Mouse (Mus musculus) bone marrow, adult 2 months (tissue): Measurements from ENCODE around the gene Cnfn. TPM values are rescaled to one million over a fixed set of nuclear protein-coding genes. Genes with fewer than 3 reads are reported as not detected.
"Not testable (repeated sequence)": the region's sequence is repeated elsewhere in the genome, so short reads cannot be mapped to it uniquely, and the experiment has no call there.

Experiments
- H3K27ac ChIP-seq: fragments of 200-500 bp; 2 replicates; pipeline ENCODE4 v1.5.1; 2012; ENCODE audit warnings: low read depth, mild to moderate bottlenecking, control low read depth, inconsistent platforms, low read length; ENCODE audit not compliant: control insufficient read depth, poor library complexity, insufficient read depth
- H3K4me1 ChIP-seq: fragments of 200-500 bp; 2 replicates; pipeline ENCODE4 v1.6.1; 2011; ENCODE audit warnings: low read length; ENCODE audit not compliant: control insufficient read depth, insufficient read depth
- H3K4me3 ChIP-seq: fragments of 200-500 bp; replicated peaks from 2 replicates; pipeline ENCODE3; 2011; ENCODE audit warnings: mild to moderate bottlenecking, low read depth, low read length, control low read depth; ENCODE audit not compliant: control insufficient read depth
- CTCF ChIP-seq: fragments of 200-500 bp; IDR thresholded peaks from 2 replicates; pipeline ENCODE4 v1.5.1; 2011; ENCODE audit warnings: low read length, control low read depth; ENCODE audit not compliant: control insufficient read depth, insufficient read depth
- POLR2A ChIP-seq: fragments of 200-500 bp; IDR thresholded peaks from 2 replicates; pipeline ENCODE4 v1.6.1; 2011; ENCODE audit warnings: low read depth, mild to moderate bottlenecking, control low read depth, low read length, borderline replicate concordance; ENCODE audit not compliant: control insufficient read depth
- WGBS: fragments of 180-500 bp; shearing (Covaris S2); methylation state at CpG from one replicate; pipeline ENCODE4 v1.1.7; 2018; 5-methylcytosine and 5-hydroxymethylcytosine counted together
- polyA plus RNA-seq: library from polyadenylated mRNA; stranded (reverse); fragments of >200 nt; gene quantifications from 2 replicates; pipeline ENCODE4 v1.2.4, GENCODE M21; 2011; ENCODE audit warnings: low replicate concordance; ENCODE audit not compliant: missing spikeins, insufficient read depth, insufficient read length

Gene Cnfn
- polyA plus RNA-seq, 1 experiment: not detected

GRCm38 (mm10) chr7:25402671-25403101, 33.2 kb upstream of the Cnfn start:
- TF ChIP-seq CTCF: peak; percentile 79
- no peak for TF ChIP-seq POLR2A
- H3K4me1 ChIP-seq: no peaks in the 10 kb centered on the region; the same call in 1 of the 2 replicates
- H3K27ac ChIP-seq: no peak overlapping the region
- H3K4me3 ChIP-seq: no peak overlapping the region
- WGBS: 0% methylated on average over 2 of the region's 2 CpGs

GRCm38 (mm10) chr7:25401986-25402385, 32.5 kb upstream of the Cnfn start:
- Histone ChIP-seq H3K4me3 (no peak overlapping the region), H3K4me1 (no peaks in the 10 kb centered on the region; the same call in 1 of the 2 replicates), H3K27ac (no peak overlapping the region)
- TF ChIP-seq CTCF: no peak
- TF ChIP-seq POLR2A: no peak
- 66% methylated on average over 5 of the region's 5 CpGs for WGBS

- no peaks in the 10 kb centered on the region; the same call in 1 of the 2 replicates for H3K4me1 ChIP-seq
- WGBS: 72% methylated on average over 2 of the region's 2 CpGs
- H3K27ac ChIP-seq: no peak overlapping the region
- no peak overlapping the region for H3K4me3 ChIP-seq
- TF ChIP-seq POLR2A: no peak
- TF ChIP-seq CTCF: no peak
Observed at GRCm38 (mm10) chr7:25401551-25401950, 32.0 kb upstream of the Cnfn start.

- not testable (repeated sequence) for H3K27ac ChIP-seq, H3K4me3 ChIP-seq, H3K4me1 ChIP-seq
Observed at GRCm38 (mm10) chr7:25399028-25399427, 29.5 kb upstream of the Cnfn start.

GRCm38 (mm10) chr7:25398610-25399009, 29.1 kb upstream of the Cnfn start, which contains the start of gene Lipe:
Lipe (minus strand) TSS chr7:25398710.
- 90% methylated on average over 1 of the region's 1 CpGs for WGBS
- Histone ChIP-seq H3K4me1 (no peaks in the 10 kb centered on the region; the same call in 1 of the 2 replicates), H3K27ac (no peak within 1 kb of the TSS), H3K4me3 (no peak within 1 kb of the TSS)
- no peak for TF ChIP-seq CTCF
- TF ChIP-seq POLR2A: no peak

GRCm38 (mm10) chr7:25396621-25397020, 27.1 kb upstream of the Cnfn start:
- Histone ChIP-seq H3K27ac (no peak overlapping the region), H3K4me1 (no peaks in the 10 kb centered on the region; the same call in 1 of the 2 replicates), H3K4me3 (no peak overlapping the region)
- WGBS: 93% methylated on average over 14 of the region's 14 CpGs
- TF ChIP-seq POLR2A: no peak
- no peak for TF ChIP-seq CTCF

- Histone ChIP-seq H3K4me1 (no peaks in the 10 kb centered on the region; the same call in 1 of the 2 replicates), H3K27ac (peak overlapping the region; percentile 94), H3K4me3 (peak overlapping the region; percentile 73)
- WGBS: 2% methylated on average over 52 of the region's 52 CpGs
- TF ChIP-seq POLR2A (no peak), CTCF (no peak)
Observed at GRCm38 (mm10) chr7:25395558-25396521, 26.3 kb upstream of the Cnfn start.

- no peaks in the 10 kb centered on the region; the same call in 1 of the 2 replicates for H3K4me1 ChIP-seq
- no peak for TF ChIP-seq CTCF
- no peak for TF ChIP-seq POLR2A
- H3K27ac ChIP-seq: peak overlapping the region; percentile 94
- WGBS: under 1% methylated on average over 22 of the region's 22 CpGs
- peak overlapping the region; percentile 73 for H3K4me3 ChIP-seq
Observed at GRCm38 (mm10) chr7:25395186-25395557, 25.6 kb upstream of the Cnfn start.

GRCm38 (mm10) chr7:25394754-25395153, 25.2 kb upstream of the Cnfn start:
- WGBS: 9% methylated on average over 7 of the region's 7 CpGs
- H3K27ac ChIP-seq: peak overlapping the region; percentile 94
- TF ChIP-seq POLR2A: no peak
- TF ChIP-seq CTCF: no peak
- no peaks in the 10 kb centered on the region; the same call in 1 of the 2 replicates for H3K4me1 ChIP-seq
- H3K4me3 ChIP-seq: peak overlapping the region; percentile 73
